Mouse (Mus musculus) cerebellum, adult 8-10 months (tissue): ENCODE data around the gene Spsb4.

Experiments
- DNase-seq: peaks from one replicate; pipeline ENCODE4 v3.0.0; 2022

Gene Spsb4

DNA sequence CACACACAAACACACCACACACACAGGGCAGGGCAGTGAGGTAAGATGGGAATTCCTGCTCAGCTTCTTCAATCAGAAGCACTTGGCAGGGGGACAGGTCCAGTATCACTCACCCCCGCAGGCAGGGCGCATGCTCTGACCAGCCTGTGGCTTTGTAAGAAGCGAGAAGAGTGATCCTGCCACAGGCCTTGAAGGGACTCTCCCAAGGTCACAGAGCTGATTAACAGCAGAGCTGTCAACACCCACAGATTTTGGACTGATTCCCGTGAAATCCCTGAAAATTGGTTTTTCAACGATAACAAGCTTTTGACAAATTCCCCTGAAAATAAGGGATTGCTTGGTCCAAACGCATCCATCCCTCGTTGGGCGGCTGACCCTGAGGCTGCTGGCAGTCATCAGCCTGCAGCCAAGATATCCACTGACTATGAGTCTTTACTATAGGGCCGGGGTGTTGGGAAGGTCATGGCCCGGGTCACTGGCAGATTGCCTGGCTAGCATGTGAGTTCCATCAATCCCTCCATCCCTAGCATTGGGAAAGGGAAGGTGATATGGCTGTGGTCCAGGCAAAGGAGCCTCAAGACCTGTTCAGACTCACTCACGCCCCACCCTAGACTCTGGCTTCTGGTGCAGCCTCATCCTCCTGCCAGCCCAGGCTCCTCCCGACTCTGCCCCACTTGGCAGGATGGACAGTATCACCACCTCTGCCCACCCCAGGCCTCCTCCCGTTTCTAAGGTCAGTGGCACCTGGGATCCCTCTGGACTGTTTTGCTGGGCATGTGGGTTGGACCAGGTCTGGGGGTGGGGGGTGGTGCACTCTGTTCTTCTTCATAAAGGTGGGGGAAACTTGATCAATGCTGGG is 41.1 kb downstream of the Spsb4 start:
- DNase-seq, result no peak

DNA sequence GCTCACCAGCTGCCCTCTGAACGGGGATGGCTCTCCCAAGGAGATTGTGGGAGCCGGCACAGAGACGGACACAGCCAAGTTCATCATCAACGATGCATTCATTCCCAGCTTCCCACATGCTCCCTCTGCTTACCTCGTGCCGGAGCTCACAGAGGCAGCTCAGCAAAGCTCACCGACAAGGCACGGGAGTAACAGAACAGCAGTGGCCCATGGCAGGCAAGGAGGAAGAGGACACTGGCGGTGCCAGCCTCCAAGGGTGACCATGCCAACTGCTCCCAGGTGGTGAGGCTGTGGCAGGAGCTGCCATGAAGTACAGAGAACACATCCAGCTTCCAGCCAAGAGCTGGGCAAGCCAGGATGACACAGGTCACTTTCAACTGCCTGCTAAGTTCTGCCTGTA is 45.6 kb downstream of the Spsb4 start:
- DNase-seq, result no peak

DNA sequence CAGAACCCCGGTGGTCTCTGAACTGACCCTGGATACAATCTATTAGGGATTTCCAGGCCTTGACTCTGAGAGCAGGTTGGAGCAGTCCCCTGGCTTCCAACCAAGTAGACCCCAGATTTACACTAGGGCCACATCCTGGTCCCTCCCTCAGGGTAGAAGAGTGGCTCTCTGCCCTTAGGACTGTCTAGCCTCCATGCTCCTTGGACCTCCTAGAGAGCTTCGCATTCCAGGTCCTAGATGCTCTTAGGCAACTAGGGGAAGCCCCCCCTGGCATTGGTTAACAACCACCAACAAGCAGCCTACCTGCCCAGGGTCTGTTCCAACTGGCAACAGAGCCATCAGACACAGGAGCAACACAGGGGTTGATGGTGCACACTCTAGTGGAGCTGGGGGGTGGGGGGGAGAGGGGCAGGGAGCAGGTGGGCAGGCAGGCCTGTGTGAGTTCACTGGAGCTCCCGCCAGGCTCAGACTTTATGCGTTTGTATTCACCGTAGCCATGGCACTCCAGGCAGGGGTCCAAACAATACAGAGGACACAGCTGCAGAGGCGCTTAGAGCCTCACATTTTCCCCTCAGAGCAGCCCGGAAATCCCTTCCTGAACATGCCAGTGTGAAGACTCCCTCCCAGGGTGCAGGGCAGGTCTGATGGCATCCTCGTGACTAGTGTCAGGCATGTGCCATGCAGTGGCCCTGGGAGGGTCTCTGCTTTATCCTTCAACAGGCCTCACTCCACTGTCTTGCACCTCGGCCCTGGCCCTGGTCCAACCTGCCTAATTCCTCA is 46.8 kb downstream of the Spsb4 start:
- no peak for DNase-seq

DNA sequence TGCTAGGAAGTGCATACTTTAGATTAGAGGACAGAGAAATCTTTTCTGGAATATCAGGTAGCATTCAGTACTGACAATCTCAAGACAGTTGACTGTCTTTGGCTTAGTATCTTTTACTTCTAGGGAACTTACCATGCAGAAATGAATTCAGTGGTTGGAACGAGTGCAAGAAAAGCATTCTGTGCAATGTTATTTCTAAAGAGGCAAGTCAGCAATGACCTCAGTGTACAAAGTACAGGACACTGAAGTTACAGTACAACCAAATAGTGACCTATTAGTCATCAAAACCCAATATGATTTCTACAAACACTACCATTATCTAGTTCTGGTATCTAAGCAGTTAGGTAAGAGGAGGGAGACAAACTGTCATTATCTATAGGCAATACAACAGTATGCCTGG is 51.1 kb downstream of the Spsb4 start:
- DNase-seq, result no peak

DNA sequence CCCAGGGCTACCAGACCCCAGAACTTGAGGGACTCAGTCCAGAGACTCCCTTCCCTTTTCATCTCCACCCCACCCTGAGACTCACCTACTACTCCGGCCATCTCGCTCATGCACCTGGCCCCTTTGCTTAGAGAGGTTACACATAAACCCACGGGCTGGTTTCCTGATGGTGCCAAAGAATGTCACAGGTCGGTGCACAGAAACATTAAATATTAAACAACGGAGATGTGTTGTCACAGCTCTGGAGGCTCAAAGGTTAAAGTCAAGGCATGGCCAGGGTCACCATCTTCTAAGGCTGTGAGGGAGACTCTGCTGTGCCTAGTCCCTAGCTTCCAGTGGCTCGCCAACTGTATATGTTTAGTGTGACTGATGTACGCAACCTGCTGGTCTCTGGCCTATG is 52.2 kb downstream of the Spsb4 start:
- no peak for DNase-seq

DNA sequence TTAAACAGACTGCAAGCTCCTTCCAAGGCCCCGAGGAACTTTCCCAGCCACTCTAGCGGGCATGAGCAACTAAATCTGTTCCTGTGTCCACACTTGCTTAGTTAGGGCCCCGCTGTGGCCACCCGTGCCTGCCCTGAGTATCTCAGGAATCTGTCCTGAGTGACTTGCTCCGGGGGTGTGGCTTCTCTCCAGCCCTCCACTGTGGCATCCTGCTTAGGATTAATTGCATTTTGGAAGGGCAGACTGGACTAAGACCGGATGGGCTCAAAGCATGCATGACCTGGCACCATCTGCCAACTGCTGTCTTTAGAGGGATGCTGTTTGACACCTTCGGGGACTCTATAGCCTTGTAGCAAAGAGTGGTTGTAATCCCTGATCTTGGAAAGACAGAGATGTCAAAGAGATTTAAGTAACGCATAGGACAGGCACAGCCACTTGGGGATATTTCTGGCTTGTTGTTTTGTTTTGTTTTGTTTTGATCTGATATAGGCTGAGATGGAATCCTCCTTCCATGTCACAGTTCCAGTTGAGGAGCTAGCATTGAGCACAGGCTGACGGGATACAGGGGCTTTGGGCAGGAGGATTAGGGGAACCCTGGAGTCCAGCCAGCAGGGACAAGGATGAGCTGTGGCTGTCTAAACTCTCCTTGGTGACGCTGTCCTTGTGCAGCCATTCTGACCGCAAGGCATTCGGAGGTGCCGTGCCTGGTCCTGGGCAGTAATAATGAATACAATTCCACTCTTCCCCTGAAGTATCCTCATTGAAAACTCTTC is 55.0 kb downstream of the Spsb4 start:
- DNase-seq, result no peak

DNA sequence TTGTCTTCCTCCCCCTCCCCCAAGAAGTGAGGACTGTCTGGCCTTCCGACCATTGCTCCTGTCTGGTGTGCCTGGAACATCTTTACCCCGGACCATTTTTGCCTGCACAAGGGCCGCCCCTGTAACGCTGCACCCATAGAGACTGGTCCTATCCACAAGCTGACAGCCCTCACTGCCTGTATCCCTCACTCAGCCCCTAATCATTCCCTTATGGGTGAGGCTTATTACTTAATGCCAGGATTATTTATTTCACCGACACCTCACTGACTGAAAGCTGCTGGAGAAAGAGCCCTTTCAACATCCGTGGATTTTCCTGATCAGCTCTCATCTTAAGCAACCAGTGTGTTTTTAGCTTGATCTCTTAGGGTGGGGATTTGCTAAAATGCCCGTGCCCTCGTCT is 55.9 kb downstream of the Spsb4 start:
- no peak for DNase-seq

DNA sequence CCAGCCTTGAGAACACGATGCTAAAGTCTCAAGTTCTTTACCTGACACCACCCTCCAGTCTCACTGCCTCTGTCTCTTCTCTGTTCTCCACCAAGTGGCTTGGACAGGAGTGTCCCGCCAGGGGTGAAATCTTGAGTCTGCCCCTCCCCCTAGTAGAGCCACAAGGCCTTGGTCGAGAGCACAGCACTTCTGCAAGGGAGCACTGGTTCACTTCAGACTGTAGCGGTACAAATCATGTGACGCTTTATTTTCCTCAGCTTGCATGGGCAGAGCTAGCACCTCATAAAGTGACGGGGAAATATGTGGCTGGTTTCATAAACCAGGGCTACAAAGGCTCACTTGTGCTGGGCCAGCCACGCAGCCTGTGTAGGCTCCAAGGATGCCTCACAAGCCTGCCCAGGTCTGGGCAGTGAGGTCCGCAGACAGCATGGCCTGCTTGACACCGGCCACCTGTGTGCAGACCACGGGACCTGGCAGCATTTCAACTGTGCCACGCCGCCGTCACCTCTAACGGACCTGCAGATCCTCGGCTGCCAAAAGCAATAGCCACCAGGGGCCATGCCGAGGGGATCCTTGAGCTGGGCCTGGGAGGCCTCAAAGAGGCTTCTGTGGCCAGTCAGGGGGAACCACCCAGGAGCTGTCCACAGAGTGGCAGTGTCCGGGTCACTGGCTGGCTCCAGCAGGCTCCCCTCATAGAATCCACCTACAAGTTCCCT is 56.5 kb downstream of the Spsb4 start:
- no peak for DNase-seq

DNA sequence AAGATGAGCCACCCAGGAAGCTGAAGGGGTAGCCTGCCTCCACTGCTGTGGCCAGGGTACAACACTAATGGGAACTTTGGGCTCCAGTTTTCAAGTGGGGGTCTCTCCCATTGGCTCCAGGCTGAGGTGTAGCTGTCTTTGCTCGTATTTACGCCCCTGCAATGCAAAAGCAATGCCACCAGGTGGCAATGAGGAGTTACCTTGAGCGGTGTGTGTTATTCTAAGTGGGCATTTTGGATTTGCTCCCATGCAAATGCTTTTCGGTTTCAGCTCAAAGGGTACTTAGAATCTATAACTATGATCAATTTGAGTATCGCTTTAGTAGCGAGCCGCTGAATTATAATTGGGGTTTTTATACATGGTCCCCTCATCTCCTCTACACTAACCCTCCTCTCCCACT is 57.6 kb downstream of the Spsb4 start:
- no peak for DNase-seq

DNA sequence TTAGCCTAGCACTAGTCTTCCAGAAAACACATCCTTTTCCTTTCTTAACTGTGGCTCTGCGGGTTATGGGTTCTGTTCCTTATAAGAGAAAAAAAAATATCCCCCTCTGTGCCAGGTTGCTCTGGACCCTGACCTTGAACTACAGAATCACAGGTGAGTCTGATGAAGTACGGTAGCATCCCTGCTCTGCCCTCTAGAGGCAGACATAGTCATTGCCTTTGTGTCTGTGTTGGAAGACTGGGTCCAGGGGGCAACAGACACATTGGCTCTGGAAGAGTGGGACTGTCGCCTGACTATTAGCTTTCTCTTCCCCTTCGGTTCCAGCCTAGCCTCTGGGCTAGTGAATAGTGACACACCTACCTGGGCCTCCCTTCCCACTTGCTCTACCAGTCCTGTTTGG is 58.4 kb downstream of the Spsb4 start:
- DNase-seq, result no peak

DNA sequence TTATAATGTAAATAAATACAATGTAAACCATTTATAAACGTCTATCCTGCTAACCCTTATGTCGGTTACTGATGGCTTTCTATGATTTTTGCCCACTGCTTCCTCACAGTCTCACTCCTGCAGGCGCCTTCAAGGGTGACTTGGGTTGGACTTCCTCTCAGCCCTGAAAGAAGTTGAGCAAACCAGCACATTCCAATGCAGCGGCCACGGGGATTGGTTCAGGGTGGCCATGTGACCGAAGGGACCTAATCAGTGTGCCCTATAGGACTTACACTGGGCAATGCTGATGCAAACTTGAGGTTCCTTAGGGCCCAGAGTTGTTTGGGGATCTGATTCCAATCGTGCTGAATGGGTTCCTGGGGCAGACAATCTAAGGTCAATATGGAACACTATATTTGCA is 59.2 kb downstream of the Spsb4 start:
- no peak for DNase-seq

DNA sequence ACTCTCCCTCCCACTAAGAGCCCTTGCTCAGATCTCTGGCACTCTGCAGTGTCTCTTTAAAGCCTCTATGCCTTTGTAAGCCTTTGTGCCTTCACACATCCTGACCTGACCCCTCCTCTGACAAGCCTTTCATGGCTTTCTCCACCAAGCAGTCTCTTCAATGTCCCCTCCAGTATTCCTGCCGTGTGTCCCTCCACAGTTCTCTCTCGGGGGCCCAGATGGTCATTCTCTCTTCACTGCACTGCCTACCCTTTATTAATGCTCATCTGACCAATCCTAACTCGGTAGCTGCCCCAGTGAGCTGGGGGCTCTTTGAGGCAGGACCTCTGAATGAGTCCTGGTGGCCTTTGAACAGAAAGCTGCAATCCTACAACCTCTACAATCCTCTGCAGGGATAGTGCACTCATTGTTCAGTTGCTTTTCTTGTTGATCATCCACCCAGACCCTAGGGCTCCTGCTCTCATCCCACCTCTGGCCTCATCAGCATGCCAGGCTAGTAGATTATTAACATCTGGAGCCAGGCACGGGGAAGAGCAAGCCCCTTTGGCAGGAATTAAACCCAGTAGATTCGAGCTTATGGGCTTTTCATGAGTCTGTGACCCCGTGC is 60.5 kb downstream of the Spsb4 start:
- no peak for DNase-seq

DNA sequence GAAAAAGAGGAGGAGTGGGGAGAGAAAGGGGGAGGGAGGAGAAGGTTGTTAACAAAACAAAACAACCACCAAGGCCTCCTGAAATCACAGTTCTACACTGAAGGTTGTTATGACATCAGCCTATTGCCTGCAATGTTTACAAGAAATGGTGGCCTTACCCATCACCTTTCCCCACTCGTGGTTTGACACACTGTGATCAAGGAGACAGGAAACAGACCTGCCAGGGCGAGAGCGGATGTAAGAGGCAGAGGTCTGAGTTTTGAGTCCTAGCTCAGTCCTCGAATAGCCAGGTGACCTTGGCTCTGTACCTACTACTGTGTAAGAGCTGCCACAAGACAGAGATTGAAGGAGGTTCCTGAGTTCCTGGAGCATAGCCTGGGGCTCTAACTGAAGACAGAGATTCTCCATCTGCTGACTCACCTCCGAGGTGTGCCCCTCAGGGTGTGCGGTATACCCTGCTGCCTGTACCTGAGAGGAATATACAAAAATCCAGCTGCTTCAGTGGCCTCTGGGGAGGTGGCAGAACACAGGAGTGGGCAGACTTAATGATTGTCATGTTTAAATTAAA is 61.3 kb downstream of the Spsb4 start:
- no peak for DNase-seq

DNA sequence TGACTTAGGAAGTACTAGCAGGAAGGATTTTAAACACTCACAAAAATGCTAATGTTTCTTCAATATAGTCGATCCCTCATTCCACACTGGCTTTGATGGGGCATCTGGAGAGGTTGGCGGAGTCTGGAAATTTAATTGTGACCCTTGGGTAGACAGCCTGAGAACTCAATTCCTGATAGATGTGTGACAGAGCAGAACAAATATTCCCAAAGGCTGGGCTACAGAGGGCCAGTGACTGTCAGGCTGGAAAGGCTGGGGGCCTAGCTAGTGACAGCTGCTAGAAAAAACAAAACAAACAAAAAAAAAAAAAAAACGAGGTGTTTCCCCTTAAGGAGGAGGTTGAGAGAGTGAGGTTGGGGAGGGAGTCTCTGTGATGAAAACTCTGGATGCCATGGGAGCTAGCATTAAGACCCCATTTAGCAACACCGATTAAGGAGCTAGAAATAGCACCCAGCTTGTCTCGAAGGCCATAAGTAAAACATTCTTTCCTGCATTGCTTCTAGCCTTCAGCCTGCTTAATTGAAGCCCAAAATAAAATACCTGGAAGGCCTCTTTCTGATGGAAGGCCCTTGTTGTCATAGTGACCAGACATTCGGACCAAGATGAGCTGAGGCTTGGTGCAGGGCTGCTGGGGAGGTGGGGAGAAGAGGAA is 61.9 kb downstream of the Spsb4 start:
- DNase-seq, result no peak

DNA sequence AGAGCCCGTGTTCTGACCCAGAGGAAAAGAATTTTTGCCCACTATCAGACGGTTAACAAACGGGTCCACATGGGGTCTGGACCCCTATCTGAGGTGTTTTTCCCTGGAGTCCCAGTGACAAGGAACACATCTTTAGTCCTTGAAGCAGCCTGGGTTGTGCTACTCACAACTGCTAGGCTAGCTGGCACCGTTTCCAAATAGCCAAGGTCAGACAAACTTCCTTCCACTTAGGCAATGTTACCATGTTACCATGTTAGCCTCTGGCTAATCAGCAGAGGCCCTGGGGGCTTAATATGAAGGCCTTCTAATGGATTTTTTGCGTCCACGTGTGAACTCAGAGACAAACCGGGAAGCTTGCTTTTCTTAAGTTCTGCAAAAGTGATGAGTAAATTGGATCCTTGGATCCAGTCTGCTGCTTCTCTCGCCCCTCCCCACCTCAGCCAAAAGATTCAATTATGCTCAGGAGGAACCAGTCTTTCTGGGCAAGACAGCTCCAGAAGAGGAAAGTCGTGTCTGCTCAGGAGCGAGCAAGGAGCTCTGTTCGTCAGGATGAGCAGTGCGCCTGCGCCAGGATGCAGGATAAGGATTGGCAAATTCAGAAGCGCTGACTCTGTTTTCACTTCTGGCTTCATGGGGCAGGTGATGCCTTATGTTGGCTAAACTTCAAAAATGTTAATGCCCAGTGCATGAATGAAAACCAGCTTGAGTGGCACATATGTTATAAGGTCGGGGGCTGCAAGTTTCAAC is 64.4 kb downstream of the Spsb4 start:
- no peak for DNase-seq

DNA sequence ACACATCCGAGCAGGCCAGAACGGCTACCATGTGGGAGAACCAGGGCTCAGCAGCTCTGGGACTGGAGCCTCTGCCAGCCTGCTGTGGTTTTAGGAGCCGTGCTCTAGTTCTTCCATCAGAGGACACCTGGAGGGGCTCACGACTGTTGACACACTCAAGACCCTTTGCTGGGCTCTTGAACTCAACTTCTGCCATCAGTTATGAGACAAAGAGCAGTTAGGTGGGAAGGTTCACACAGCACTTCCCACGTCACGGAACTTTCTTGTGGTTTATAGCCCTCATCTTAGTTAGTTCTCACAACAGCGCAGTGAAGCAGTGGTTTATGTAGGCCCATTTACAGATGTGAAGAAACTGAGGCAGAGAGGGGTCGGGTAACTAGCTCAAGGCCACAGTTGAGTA is 65.2 kb downstream of the Spsb4 start:
- DNase-seq, result no peak

DNA sequence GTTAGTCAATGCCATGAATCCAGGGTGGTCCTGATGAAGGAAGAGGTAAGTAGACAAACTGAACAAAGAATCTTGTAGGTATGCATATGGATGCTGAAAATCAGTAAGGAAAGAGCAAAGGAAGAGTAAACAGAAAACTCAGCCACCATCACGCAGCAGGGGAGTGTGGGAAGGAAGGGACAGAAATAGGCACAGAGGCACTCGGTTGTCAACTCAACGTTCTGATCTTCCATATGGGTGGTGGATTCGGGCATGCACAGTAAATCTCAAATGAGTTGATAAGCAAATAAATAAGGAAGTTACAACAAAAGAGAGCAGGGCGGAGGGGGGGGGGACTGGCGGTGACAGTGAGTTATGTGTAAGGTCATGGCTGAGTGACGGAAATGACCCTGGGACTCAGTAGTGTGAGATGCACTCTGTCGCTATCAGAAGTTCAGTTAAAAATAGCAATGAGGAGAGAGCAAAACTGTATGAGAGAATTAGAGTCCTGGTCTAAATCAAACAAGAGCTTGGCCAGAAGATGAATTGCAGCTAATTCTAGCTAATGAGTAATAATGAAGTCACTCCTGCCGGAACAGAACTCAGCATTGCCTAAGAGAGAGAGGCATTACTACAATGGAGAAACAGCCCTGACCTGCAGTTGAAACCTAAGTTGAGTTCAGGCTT is 66.2 kb downstream of the Spsb4 start:
- DNase-seq, result no peak

DNA sequence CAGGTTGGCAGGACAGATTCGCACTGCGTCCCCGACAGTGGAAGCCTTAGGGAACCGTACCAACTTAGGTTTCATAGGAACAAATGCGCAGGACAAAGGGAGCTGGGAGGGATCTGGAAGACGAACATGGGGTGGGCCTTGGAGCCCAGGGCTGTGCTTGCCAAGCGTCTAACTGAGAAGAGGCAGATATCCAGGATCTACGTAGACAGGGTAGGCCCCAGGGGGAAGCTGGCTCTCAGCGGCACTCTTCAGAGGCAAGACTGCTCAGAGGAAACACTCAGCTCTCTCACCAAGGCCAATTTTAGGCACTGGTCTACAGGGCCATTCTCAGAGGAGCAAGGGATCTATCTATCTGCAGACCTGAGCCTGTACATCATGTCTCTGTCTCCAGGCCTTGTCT is 69.1 kb downstream of the Spsb4 start:
- DNase-seq, result no peak

DNA sequence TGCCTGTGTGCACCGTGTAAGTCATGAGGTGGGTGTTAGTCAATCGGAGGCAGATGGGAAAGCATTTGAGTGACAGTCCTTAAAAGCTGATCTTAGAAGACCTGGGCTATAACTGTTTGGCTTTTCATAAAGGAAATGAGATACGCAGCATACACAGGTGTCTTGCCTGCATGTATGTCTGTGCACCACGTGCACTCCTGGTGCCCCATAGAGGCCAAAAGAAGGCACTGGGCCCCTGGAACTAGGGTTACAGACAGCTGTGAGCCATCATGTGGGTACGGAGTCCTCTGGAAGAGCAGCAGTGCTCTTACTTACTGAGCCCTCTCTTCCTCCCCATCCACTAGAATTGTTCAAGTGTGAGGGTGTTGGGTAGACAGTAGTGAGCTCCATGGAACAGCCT is 70.1 kb downstream of the Spsb4 start:
- no peak for DNase-seq

DNA sequence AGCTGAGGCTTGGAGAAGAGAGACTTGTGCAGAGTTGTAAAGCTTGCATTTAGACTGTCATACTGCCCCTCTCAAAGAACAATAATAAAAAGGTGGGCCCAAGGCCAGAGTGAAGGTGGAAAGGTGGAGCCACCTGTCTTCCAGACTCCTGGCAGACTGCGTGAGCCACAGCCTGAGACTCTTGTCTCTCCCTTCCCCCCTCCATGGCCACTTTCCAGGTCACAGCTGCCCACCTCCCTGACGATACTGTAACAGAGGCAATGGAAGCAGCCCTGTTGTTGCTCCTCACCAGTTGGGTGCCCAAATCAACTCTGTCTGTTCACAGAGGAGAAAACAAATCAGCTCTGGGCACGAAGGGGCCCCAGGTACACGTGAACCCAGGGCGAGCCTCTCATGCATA is 71.5 kb downstream of the Spsb4 start:
- no peak for DNase-seq
